Mouse (Mus musculus): ENCODE data around the gene Cdhr5. TPM values are rescaled to one million over a fixed set of nuclear protein-coding genes. Genes with fewer than 3 reads are reported as not detected.
"Not testable (repeated sequence)": the region's sequence is repeated elsewhere in the genome, so short reads cannot be mapped to it uniquely, and the experiment has no call there.

The Cdhr5 gene
- polyA plus RNA-seq, 1 experiment: not detected

DNA sequence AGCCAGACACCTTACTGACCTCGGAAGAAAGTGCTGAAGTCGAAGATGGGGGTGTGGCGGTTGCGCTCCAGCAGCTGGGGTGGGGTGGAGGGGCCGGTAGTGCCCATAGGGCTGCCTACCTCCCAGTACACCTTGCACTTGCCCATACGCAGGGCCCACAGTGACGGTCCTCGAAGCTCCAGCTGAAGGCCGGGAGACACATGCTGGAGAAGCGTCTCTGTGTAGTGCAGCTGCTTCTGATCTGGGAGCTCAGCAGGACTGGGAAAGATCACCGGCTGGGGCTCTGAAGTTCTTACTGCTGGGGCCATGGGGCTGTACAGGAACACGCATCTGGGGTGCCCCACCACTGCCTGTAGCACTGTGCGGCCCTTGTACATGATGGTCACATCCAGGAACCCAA is 12.9 kb downstream of the Cdhr5 start:
- WGBS: 92% methylated on average over 13 of the region's 13 CpGs
- Histone ChIP-seq H3K27ac (ENCODE audit: control insufficient read depth, insufficient read depth, low read depth, low read length, poor library complexity) (no peak overlapping the region; the same call in 1 of the 2 replicates), H3K4me1 (ENCODE audit: control insufficient read depth, insufficient read depth, low read length) (peaks cover 4% of the 10 kb centered on the region), H3K4me3 (replicated peaks; ENCODE audit: control insufficient read depth, low read depth, low read length) (no peak overlapping the region)
- no peak for TF ChIP-seq POLR2A (IDR thresholded peaks at IDR 0.05; ENCODE audit: borderline replicate concordance, control insufficient read depth, low read depth, low read length)
- TF ChIP-seq CTCF (IDR thresholded peaks at IDR 0.05; ENCODE audit: control insufficient read depth, insufficient read depth, low read length): no peak

DNA sequence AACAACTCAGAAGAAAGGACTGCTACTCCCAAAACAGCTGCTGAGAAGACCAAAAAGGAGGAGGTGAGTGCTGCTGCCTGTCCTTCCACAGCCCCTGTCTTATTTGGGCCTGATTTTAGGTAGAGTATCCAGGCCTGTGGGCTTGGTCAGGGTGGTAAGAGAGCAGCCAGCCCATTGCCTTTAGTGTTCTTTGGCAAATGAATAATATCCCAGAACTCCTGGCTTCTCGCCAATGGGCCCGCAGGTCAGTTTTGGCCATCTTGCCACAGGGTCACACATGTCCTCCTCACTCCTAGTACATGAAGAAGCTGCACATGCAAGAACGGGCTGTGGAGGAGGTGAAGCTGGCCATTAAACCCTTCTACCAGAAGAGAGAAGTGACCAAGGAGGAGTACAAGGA is 15.1 kb downstream of the Cdhr5 start:
- Histone ChIP-seq H3K27ac (ENCODE audit: control insufficient read depth, insufficient read depth, low read depth, low read length, poor library complexity) (no peak overlapping the region), H3K4me3 (replicated peaks; ENCODE audit: control insufficient read depth, low read depth, low read length) (no peak overlapping the region), H3K4me1 (ENCODE audit: control insufficient read depth, insufficient read depth, low read length) (peaks cover 2% of the 10 kb centered on the region)
- TF ChIP-seq CTCF (IDR thresholded peaks at IDR 0.05; ENCODE audit: control insufficient read depth, insufficient read depth, low read length): no peak
- TF ChIP-seq POLR2A (IDR thresholded peaks at IDR 0.05; ENCODE audit: borderline replicate concordance, control insufficient read depth, low read depth, low read length): no peak
- 90% methylated on average over 3 of the region's 3 CpGs for WGBS

GRCm38 (mm10) chr7:141256159-141256558 is 20.4 kb downstream of the Cdhr5 start:
- no peak for TF ChIP-seq POLR2A (IDR thresholded peaks at IDR 0.05; ENCODE audit: borderline replicate concordance, control insufficient read depth, low read depth, low read length)
- 78% methylated on average over 10 of the region's 10 CpGs for WGBS
- H3K4me3 ChIP-seq (replicated peaks; ENCODE audit: control insufficient read depth, low read depth, low read length): no peak overlapping the region
- H3K4me1 ChIP-seq (ENCODE audit: control insufficient read depth, insufficient read depth, low read length): no peaks in the 10 kb centered on the region
- H3K27ac ChIP-seq (ENCODE audit: control insufficient read depth, insufficient read depth, low read depth, low read length, poor library complexity): no peak overlapping the region

GRCm38 (mm10) chr7:141250486-141250885 is 26.1 kb downstream of the Cdhr5 start:
- H3K27ac ChIP-seq (ENCODE audit: control insufficient read depth, insufficient read depth, low read depth, low read length, poor library complexity); H3K4me1 ChIP-seq (ENCODE audit: control insufficient read depth, insufficient read depth, low read length); H3K4me3 ChIP-seq (replicated peaks; ENCODE audit: control insufficient read depth, low read depth, low read length): not testable (repeated sequence)
- 84% methylated on average over 4 of the region's 4 CpGs for WGBS

DNA sequence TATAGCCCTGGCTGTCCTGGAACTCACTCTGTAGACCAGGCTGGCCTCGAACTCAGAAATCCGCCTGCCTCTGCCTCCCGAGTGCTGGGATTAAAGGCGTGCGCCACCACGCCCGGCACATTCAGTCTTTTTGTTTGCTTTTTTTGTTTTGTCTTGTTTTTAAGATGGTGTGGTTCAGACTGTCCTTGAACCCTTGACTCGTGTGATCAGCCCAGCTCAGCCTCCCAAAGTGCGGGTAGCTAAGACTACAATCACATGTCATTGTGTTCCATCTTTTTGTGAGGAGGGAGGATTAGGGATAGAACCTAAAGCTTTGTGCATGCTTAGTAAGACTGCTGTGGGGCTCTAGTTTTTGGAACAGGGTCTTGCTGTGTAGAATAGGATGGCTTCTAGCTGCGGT is 45.0 kb downstream of the Cdhr5 start:
- H3K4me3 ChIP-seq (replicated peaks; ENCODE audit: control insufficient read depth, low read depth, low read length): no peak overlapping the region
- 96% methylated on average over 10 of the region's 10 CpGs for WGBS
- TF ChIP-seq POLR2A (IDR thresholded peaks at IDR 0.05; ENCODE audit: borderline replicate concordance, control insufficient read depth, low read depth, low read length) (no peak), CTCF (IDR thresholded peaks at IDR 0.05; ENCODE audit: control insufficient read depth, insufficient read depth, low read length) (no peak)

GRCm38 (mm10) chr7:141231111-141231510 is 45.5 kb downstream of the Cdhr5 start:
- no peak overlapping the region for H3K4me3 ChIP-seq (replicated peaks; ENCODE audit: control insufficient read depth, low read depth, low read length)
- 90% methylated on average over 3 of the region's 3 CpGs for WGBS

More for the DNA sequence above, 45.0 kb downstream of the Cdhr5 start:
- Histone ChIP-seq H3K27ac (ENCODE audit: control insufficient read depth, insufficient read depth, low read depth, low read length, poor library complexity) (no peak overlapping the region), H3K4me1 (ENCODE audit: control insufficient read depth, insufficient read depth, low read length) (peaks cover 3% of the 10 kb centered on the region; the same call in 1 of the 2 replicates)

DNA sequence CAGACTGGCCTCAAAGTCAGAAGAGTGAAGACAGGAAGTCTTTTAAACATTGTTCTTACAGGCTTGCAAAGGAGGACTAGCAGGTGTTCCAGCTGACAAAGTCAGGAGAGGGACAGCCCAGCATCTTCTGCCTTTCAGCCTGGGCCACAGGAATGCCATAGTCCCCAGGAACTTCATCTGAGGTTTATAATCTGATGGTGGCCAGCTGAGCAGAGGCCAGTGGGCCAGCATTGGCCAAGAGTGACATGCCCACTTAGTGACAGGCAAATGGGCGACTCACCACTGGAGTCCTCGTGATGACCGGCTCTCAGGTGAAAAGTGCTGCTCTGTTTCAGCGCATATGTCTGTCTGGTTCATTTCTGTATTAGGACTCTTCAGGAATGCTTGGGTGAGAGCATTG is 46.0 kb downstream of the Cdhr5 start:
- Histone ChIP-seq H3K4me1 (ENCODE audit: control insufficient read depth, insufficient read depth, low read length) (peaks cover 3% of the 10 kb centered on the region; the same call in 1 of the 2 replicates), H3K4me3 (replicated peaks; ENCODE audit: control insufficient read depth, low read depth, low read length) (no peak overlapping the region), H3K27ac (ENCODE audit: control insufficient read depth, insufficient read depth, low read depth, low read length, poor library complexity) (no peak overlapping the region)
- no peak for TF ChIP-seq CTCF (IDR thresholded peaks at IDR 0.05; ENCODE audit: control insufficient read depth, insufficient read depth, low read length)
- WGBS: 91% methylated on average over 4 of the region's 4 CpGs

More at GRCm38 (mm10) chr7:141231111-141231510, 45.5 kb downstream of the Cdhr5 start:
- Histone ChIP-seq H3K4me1 (ENCODE audit: control insufficient read depth, insufficient read depth, low read length) (peaks cover 3% of the 10 kb centered on the region; the same call in 1 of the 2 replicates), H3K27ac (ENCODE audit: control insufficient read depth, insufficient read depth, low read depth, low read length, poor library complexity) (no peak overlapping the region)
- TF ChIP-seq CTCF (IDR thresholded peaks at IDR 0.05; ENCODE audit: control insufficient read depth, insufficient read depth, low read length) (no peak), POLR2A (IDR thresholded peaks at IDR 0.05; ENCODE audit: borderline replicate concordance, control insufficient read depth, low read depth, low read length) (no peak)

- Histone ChIP-seq H3K4me3 (replicated peaks; ENCODE audit: control insufficient read depth, low read depth, low read length) (peak overlapping the region; percentile 73), H3K27ac (ENCODE audit: control insufficient read depth, insufficient read depth, low read depth, low read length, poor library complexity) (no peak overlapping the region)
- WGBS: 44% methylated on average over 6 of the region's 6 CpGs
Observed at GRCm38 (mm10) chr7:141229702-141230101, 46.9 kb downstream of the Cdhr5 start.

DNA sequence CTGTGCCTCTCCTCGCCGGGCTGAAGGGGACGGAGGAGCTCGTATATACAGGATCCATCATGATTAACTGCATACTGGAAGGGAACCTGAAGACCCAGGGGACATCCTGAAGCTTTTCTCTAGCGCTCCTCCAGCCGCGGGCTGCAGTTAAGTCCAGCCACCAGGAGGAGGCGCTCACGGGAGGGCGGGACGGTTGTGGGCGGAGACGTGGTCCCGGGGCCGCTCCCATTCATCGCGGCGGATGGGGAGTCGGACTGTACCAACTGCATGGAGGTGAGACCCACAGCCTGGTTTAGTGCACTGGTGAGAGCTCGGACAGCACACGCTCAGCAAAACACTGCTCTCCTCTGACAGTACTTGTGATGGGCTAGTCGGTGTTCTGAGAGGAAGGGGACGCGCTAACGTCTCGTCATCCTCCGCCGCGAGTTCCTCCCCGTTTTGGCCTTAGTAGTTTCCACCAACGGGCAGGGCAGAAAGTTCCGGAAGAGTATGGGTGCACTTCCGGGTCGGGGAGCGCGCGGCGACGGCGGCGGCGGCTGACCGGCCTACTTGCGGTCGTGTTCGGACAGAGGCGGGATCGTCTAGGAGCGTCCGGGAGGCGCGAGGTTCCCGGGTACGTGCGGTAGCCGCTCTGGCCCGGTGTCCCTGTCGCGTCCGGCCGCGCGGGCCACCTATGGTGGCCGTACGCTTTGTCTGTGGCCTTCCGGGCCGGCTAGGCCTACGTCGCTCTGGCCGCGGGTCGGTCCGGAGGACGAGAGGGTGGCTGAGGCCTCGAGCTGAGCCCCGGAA is 48.1 kb downstream of the Cdhr5 start, which contains the start of gene Phrf1:
Gene Phrf1, plus strand, starts transcription at position 506 of the 789 bp plus-strand sequence.
- peak within 1 kb of the TSS; percentile 73 for H3K4me3 ChIP-seq (replicated peaks; ENCODE audit: control insufficient read depth, low read depth, low read length)
- peak within 1 kb of the TSS; percentile 89 for H3K27ac ChIP-seq (ENCODE audit: control insufficient read depth, insufficient read depth, low read depth, low read length, poor library complexity)
- peak; percentile 97 for TF ChIP-seq CTCF (IDR thresholded peaks at IDR 0.05; ENCODE audit: control insufficient read depth, insufficient read depth, low read length)
- peak; percentile 48; the same call in 1 of the 2 replicates for TF ChIP-seq POLR2A (IDR thresholded peaks at IDR 0.05; ENCODE audit: borderline replicate concordance, control insufficient read depth, low read depth, low read length)
- WGBS: under 1% methylated on average over 76 of the region's 76 CpGs
- H3K4me1 ChIP-seq (ENCODE audit: control insufficient read depth, insufficient read depth, low read length): peaks cover 3% of the 10 kb centered on the region; the same call in 1 of the 2 replicates

More at GRCm38 (mm10) chr7:141229702-141230101, 46.9 kb downstream of the Cdhr5 start:
- TF ChIP-seq CTCF (IDR thresholded peaks at IDR 0.05; ENCODE audit: control insufficient read depth, insufficient read depth, low read length): no peak
- no peak for TF ChIP-seq POLR2A (IDR thresholded peaks at IDR 0.05; ENCODE audit: borderline replicate concordance, control insufficient read depth, low read depth, low read length)
- H3K4me1 ChIP-seq (ENCODE audit: control insufficient read depth, insufficient read depth, low read length): peaks cover 3% of the 10 kb centered on the region; the same call in 1 of the 2 replicates
